Mouse (Mus musculus): ENCODE measurements around the gene Gabpa. TPM values are rescaled to one million over a fixed set of nuclear protein-coding genes. Genes with fewer than 3 reads are reported as not detected.

Gabpa gene
- total RNA-seq, 2 experiments from 2014 or later, result 17.8 to 23.6 TPM

DNA sequence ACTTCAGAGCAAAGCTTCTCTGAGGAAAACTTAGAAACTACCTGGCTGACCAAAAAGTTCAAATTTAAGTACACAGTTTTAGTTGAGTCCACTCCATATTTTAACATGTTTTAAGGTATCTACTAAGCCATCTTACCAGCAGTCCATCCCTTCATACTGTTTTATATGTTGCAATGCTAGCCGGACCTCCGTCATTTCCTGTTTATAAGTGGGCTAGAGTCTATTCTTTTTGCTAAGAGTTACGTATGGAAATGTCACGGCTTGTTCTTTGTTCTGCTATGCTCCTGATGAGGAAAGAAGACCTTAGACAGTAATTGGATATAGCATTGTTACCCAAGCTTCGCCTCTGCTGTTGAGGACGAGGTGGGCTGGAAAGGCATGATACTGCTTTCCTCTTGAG is 18.8 kb downstream of the Gabpa start:
- no peak for DNase-seq (ENCODE audit: low spot score in 2 of 2)

- DNase-seq (ENCODE audit: low spot score in 2 of 2), result no peak
These were observed 29.9 kb downstream of the Gabpa start for GRCm38 (mm10) chr16:84864656-84865055.

DNA sequence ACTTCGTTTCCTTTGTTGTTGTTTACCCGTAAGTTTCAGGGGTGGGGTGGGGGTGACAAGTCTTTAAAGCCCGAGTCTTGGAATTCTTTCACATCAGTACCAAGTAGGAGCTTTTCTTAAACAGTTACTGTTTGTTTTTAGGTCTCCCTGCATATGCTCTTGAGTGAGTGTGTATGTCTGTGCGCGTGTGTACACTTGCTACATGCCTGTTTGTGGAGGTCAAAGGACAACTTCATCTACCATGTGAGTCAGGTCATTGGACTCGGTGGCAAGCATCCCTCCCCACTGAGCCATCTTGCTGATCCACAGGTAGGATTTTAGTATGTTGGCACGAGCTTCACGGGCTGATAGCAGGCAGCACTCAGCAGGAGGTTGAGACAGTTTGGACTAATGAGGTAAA is 39.1 kb downstream of the Gabpa start:
- no peak for DNase-seq (ENCODE audit: low spot score in 2 of 2)

- DNase-seq (ENCODE audit: low spot score in 2 of 2), result peak; percentile 49 to 51
These were observed 40.4 kb downstream of the Gabpa start for GRCm38 (mm10) chr16:84875012-84875717.

DNA sequence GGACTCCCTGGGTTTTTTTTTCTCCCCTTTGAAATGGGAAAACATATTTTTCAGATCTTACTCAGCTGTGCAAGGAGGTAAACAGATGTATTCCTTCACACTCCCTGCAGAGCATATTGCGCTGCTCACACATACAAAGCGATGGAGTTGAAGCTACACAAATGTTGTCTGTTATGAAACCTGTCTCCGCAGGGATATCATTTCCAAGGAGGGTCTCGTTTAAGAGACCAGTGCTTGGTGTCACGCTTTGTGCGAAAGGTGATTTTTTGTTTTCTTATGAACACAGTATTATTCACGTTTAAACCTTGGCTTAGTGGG is 41.0 kb downstream of the Gabpa start:
- DNase-seq (ENCODE audit: low spot score in 2 of 2), result peak; percentile 24 to 44

GRCm38 (mm10) chr16:84876082-84876481 is 41.4 kb downstream of the Gabpa start:
- DNase-seq (ENCODE audit: low spot score in 2 of 2), result no peak

DNA sequence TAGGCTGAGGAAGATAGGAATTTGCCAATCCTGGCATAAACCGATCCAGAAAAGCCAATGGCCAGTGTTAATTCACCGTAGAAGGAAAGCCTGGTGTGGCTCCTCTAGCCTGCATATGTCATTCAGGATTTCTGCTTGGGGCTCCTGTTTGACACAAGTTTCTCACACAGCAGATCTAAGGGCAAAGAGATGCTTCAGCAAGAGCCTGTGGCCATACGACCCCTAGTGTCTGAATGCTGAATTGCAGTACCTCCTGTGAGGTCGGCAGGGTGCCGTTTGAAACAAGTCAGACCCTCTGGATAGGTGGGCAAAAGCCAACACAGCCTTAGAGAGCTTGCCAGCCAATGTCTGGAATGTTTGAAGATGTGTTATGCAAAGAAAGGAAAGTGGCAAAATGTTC is 44.4 kb downstream of the Gabpa start:
- DNase-seq (ENCODE audit: low spot score in 2 of 2), result peak; percentile 72 to 83

- no peak for DNase-seq (ENCODE audit: low spot score in 2 of 2)
These were observed 46.4 kb downstream of the Gabpa start for GRCm38 (mm10) chr16:84881168-84881567.

GRCm38 (mm10) chr16:84881754-84882321 is 47.1 kb downstream of the Gabpa start:
- no peak for DNase-seq (ENCODE audit: low spot score in 2 of 2)

- no peak for DNase-seq (ENCODE audit: low spot score in 2 of 2)
These were observed 49.8 kb downstream of the Gabpa start for GRCm38 (mm10) chr16:84884572-84884971.

GRCm38 (mm10) chr16:84902995-84903394 is 68.3 kb downstream of the Gabpa start:
- no peak for DNase-seq (ENCODE audit: low spot score in 2 of 2)

- DNase-seq (ENCODE audit: low spot score in 2 of 2), result no peak
These were observed 76.9 kb downstream of the Gabpa start for GRCm38 (mm10) chr16:84911477-84912165.

Other genes with a start within 250 kb of the Gabpa start
- gene Mrpl39, start 99.2 kb upstream of the Gabpa start, total RNA-seq (2021), result 10 to 100 TPM; 22.2 to 22.9 TPM
- 10 to 100 TPM; 23.0 to 24.1 TPM for gene Jam2, start 60.8 kb upstream of the Gabpa start, total RNA-seq (2021)
- gene Atp5j, start 700 bp downstream of the Gabpa start, total RNA-seq (2021), result 100 to 1,000 TPM; 398 to 408 TPM